Mouse (Mus musculus): ENCODE results near the gene Fam71e2.

The Fam71e2 gene

GRCm38 (mm10) chr7:4740309-4740727, 30.8 kb downstream of the Fam71e2 start:
- in situ Hi-C loops (cut with MboI, MseI): loop anchor here (5.0 kb wide), 1 partner anchor 47 kb away; the partner anchor contains the start of gene Tmem238

- in situ Hi-C loops (cut with MboI, MseI): loop anchor here (5.0 kb wide), 1 partner anchor 48 kb away; the partner anchor contains the start of gene Tmem238
Measured at GRCm38 (mm10) chr7:4739544-4740275, 31.4 kb downstream of the Fam71e2 start, which contains the start of gene Kmt5c. Kmt5c (plus strand) TSS chr7:4740115.

GRCm38 (mm10) chr7:4739041-4739543, 32.0 kb downstream of the Fam71e2 start:
- in situ Hi-C loops (cut with MboI, MseI): no loop called here

- in situ Hi-C loops (cut with MboI, MseI): no loop called here
Measured at GRCm38 (mm10) chr7:4732968-4733392, 38.1 kb downstream of the Fam71e2 start.

- in situ Hi-C loops (cut with MboI, MseI): no loop called here
Measured at GRCm38 (mm10) chr7:4731090-4731489, 40.0 kb downstream of the Fam71e2 start.

- in situ Hi-C loops (cut with MboI, MseI): no loop called here
Measured at GRCm38 (mm10) chr7:4725169-4725568, 45.9 kb downstream of the Fam71e2 start, which contains the start of gene Tmem150b. Tmem150b (minus strand) TSS chr7:4725249.

- in situ Hi-C loops (cut with MboI, MseI): no loop called here
Measured at GRCm38 (mm10) chr7:4724359-4724758, 46.7 kb downstream of the Fam71e2 start.

GRCm38 (mm10) chr7:4723508-4723907, 47.6 kb downstream of the Fam71e2 start:
- in situ Hi-C loops (cut with MboI, MseI): no loop called here

GRCm38 (mm10) chr7:4719276-4719675, 51.8 kb downstream of the Fam71e2 start:
- in situ Hi-C loops (cut with MboI, MseI): no loop called here

- in situ Hi-C loops (cut with MboI, MseI): no loop called here
Measured at GRCm38 (mm10) chr7:4716955-4717354, 54.1 kb downstream of the Fam71e2 start.

GRCm38 (mm10) chr7:4712594-4712993, 58.5 kb downstream of the Fam71e2 start:
- in situ Hi-C loops (cut with MboI, MseI): no loop called here

- in situ Hi-C loops (cut with MboI, MseI): no loop called here
Measured at GRCm38 (mm10) chr7:4705098-4705497, 66.0 kb downstream of the Fam71e2 start.

All from T-helper 1 cell (primary cell).